Mouse (Mus musculus) embryo, embryonic 10 days (tissue): Measurements from ENCODE around the gene Mmd.

Experiments used
- DNase-seq: peaks from one replicate; pipeline ENCODE4 v3.0.0-alpha.2; 2015; ENCODE audit warnings: low spot score

Mmd gene

GRCm38 (mm10) chr11:90249025-90249650 is at the start of gene Mmd:
Mmd (plus strand) TSS chr11:90249456.
- DNase-seq: peak; percentile 99

GRCm38 (mm10) chr11:90200826-90201225 is 48.4 kb upstream of the Mmd start:
- no peak for DNase-seq

DNA sequence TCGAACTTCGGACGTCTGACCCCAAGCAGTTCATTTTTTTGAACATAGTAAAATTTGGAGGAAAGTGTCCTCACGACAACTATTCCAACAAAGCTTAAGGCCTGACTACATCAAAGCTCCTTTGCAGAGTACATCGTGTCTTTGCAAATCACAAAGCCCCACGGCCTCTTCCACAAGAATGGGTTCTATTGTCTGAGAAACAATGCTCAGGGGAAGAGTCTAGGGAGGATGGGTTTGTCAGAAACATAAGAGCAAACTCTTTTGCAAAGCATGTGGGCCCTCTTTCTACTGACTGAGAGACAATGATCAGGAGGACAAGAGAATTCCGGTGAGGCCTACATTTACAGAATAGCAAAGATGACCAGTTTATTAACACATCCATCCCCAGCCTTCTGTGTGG is 35.0 kb upstream of the Mmd start:
- no peak for DNase-seq

DNA sequence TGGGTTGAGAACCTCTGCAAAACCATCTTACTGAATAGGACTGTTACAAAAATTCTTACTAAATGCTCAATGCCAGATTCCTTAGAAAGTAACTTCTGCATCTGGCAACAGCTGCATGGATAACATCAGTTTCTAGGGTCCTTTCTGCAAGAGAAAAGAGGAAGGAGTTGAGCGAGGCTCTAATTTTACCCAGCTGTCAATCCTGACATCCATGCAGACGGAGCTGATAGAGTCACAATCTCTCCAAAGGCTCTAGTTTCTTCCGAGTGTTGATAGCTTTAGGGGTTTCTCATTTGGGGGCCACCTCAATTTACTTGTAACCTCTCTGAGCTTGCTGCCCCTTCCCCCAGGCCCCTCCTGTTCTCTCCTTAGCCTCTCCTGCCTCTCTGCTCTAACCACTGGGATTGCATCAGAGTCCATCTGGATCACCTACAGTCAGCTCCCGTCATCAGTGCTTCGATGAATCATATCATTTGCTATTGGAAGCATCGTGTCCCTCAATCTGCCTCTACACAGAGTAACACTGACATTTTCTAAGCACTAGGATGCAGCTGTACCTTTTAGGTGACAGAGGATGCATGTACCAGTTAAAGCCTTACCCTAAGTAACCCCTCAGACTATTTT is 29.1 kb upstream of the Mmd start:
- no peak for DNase-seq

GRCm38 (mm10) chr11:90220750-90221149 is 28.5 kb upstream of the Mmd start:
- DNase-seq: no peak

GRCm38 (mm10) chr11:90224914-90225470 is 24.3 kb upstream of the Mmd start:
- DNase-seq: peak; percentile 47

- DNase-seq: no peak
These were observed 22.0 kb upstream of the Mmd start for GRCm38 (mm10) chr11:90227000-90227922.

DNA sequence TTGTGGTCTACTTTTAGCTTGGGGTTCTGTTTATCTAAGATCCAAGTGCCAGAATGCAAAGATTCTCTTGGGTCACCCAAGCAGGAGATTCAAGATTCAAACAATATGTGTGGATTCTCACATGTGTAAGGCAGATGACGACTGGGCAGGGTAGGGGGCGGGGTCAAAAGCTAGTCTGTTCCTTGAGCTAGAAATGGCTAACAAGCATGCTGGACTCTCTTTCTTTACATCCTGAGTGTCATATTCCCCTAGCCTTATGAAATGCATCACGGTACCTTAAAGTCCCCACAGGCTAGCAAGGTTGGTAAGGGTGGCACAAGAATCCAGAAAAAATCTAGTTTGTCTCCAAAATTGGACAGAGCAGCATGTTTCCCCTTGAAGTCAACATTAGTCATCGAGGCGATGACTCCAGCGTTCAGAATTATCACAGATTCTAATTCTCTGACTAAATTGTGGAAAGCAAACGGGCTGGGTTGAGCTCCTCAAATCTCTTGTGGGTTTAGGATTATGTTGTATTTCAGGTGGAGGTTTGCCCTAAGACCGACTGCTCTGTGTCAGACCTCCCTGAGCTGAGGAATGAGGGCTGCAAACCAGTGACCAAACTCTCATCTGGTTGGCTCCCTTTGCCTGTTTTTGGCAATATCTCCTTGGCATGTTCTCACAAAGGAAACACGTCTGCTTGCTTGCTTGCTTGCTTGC is 20.9 kb upstream of the Mmd start:
- DNase-seq: no peak

DNA sequence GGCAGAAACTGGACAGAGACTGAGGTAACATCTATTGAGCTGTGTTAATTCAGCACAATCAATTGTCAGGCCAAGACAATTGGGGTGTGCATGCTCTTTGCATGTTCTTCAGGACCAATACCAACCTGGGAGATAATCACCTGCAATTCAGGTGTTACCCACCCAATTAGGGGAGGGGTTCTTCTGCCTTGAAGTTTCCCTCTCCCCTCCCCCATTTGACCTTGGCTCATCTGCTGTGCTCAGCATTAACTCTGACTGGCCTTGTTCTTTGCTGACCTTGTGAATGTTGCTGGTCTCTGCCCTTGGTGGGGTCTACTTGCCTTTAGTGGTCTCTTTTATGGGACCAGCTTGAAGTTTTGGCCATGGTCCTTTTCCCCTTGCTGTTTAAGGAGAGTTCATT is 19.5 kb upstream of the Mmd start:
- no peak for DNase-seq

- DNase-seq: no peak
These were observed 18.6 kb upstream of the Mmd start for GRCm38 (mm10) chr11:90230671-90231070.

DNA sequence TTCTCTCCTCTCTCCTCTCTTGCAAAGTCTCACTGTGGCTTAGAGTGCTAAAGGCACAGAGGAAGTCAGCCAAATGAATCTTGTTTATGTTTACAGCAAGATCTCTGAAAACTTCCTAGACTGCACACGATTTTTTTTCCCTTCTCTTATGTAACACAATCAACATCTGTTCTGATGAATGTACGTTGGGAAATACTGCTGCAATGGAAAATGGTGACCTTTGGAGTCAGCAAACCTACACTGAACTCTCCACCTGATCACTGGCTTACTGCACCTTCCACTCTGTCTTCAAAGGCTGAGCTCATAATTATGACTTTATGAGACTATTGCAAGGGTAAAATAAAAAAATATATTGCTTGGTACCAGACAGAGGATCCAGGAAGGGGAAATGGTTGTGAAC is 17.6 kb upstream of the Mmd start:
- DNase-seq: no peak

GRCm38 (mm10) chr11:90232685-90233084 is 16.6 kb upstream of the Mmd start:
- no peak for DNase-seq

GRCm38 (mm10) chr11:90235221-90235620 is 14.0 kb upstream of the Mmd start:
- DNase-seq: no peak

- DNase-seq: peak; percentile 61
These were observed 11.6 kb upstream of the Mmd start for GRCm38 (mm10) chr11:90237616-90238015.

DNA sequence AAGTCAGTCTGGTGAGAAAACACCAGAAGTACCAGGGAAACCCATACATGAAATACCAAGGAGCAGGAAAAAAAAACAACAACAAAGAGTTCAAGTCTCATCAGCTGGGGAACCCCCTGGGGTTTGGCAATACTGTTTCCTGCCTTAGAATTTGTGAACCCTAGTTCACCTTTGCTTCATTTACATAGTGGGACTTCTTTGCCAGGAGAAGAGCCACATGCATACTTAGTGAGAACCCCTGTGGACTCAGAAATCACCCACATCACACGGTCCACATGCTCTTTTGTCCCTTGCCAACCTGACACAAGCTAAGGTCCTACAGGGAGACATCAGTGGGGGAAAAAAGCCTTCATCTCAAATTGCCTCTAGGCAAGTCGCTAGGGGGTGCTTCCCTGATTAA is 10.6 kb upstream of the Mmd start:
- no peak for DNase-seq

- no peak for DNase-seq
These were observed 8.5 kb upstream of the Mmd start for GRCm38 (mm10) chr11:90240652-90241330.

GRCm38 (mm10) chr11:90241874-90242273 is 7.4 kb upstream of the Mmd start:
- DNase-seq: no peak

GRCm38 (mm10) chr11:90243300-90243699 is 6.0 kb upstream of the Mmd start:
- no peak for DNase-seq

- DNase-seq: no peak
These were observed 3.6 kb upstream of the Mmd start for GRCm38 (mm10) chr11:90245630-90246029.

GRCm38 (mm10) chr11:90246676-90247075 is 2.6 kb upstream of the Mmd start:
- DNase-seq: no peak

- no peak for DNase-seq
These were observed 1.5 kb upstream of the Mmd start for GRCm38 (mm10) chr11:90247793-90248192.
